8 mouse cellular contexts compared by ENCODE assay signal in the genomic region with DNA sequence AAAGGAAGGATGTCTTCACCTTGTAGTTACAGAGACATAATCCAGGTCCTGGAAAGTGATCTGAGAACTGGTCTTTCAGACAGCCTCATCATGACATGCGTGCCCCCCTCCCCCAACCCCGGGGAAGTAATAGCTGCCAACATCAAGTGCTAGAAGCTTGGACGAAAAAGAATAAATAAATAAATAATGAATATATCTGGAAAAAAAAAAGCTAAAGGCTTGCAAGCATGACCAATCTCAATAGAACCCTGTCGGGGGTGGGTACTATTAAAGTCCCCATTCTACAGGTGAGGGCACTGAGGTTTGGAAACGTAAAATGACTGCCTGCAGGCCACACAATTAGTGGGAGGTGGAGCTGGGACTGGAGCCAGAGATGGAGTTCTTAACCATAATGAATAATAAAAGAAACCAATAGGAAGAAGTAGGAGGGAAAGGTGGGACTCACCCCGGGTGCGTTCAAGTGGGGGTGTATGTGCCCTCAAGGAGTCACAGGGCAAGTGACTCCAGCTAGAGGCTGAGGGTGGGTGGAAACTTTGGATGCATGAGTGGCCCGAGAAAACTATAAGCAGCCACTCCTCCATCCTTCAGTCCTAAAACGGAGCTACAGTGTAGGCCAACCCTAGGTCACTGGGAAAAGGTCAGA. TPM values are rescaled to one million over a fixed set of nuclear protein-coding genes. Genes with fewer than 3 reads are reported as not detected.
A peak's percentile ranks its signal among the peaks of the same experiment; 100 is the strongest.
DNase-seq lines count a peak whose midpoint lies in the region; ATAC-seq lines count a peak whose summit lies in the region.

No protein-coding gene starts in this region.

- no peak for ATAC-seq in forebrain, embryonic 12.5 days (ENCODE audit: low FRiP score)
- no peak for ATAC-seq in lung, embryonic 16.5 days (ENCODE audit: low read depth)

- H3K4me2 ChIP-seq in forebrain, embryonic 12.5 days = peak overlapping the region; percentile 93
- peak overlapping the region; percentile 83 for H3K4me2 ChIP-seq in lung, embryonic 16.5 days (ENCODE audit: low read depth, low read length)

- WGBS in forebrain, embryonic 12.5 days = 51% methylated on average over 9 of the region's 9 CpGs
- 27% methylated on average over 9 of the region's 9 CpGs for WGBS in lung, embryonic 16.5 days

- H3K9me3 ChIP-seq in forebrain, embryonic 12.5 days = no peaks in the 10 kb centered on the region
- H3K9me3 ChIP-seq in lung, embryonic 16.5 days (ENCODE audit: control insufficient read depth, low read length) = no peaks in the 10 kb centered on the region

- peaks cover 28% of the 10 kb centered on the region for H3K4me1 ChIP-seq in forebrain, embryonic 12.5 days
- peaks cover 21% of the 10 kb centered on the region for H3K4me1 ChIP-seq in lung, embryonic 16.5 days (replicated peaks; ENCODE audit: control insufficient read depth, insufficient read depth, low read length)

- no peaks in the 10 kb centered on the region for H3K27me3 ChIP-seq in forebrain, embryonic 12.5 days
- no peaks in the 10 kb centered on the region for H3K27me3 ChIP-seq in lung, embryonic 16.5 days (ENCODE audit: control insufficient read depth, insufficient read depth, low read depth, low read length)

- no peak overlapping the region for H3K27ac ChIP-seq in forebrain, embryonic 12.5 days
- no peak overlapping the region for H3K27ac ChIP-seq in lung, embryonic 16.5 days (ENCODE audit: low read length)

- H3K9ac ChIP-seq in forebrain, embryonic 12.5 days = peak overlapping the region; percentile 88
- H3K9ac ChIP-seq in lung, embryonic 16.5 days (ENCODE audit: low read length) = peak overlapping the region; percentile 94

- H3K36me3 ChIP-seq in forebrain, embryonic 12.5 days (replicated peaks) = peaks cover 3% of the 10 kb centered on the region
- H3K36me3 ChIP-seq in lung, embryonic 16.5 days (ENCODE audit: control insufficient read depth, insufficient read depth, low read length) = no peaks in the 10 kb centered on the region

- peak overlapping the region; percentile 79 for H3K4me3 ChIP-seq in forebrain, embryonic 12.5 days (replicated peaks)
- H3K4me3 ChIP-seq in lung, embryonic 16.5 days (ENCODE audit: low read length) = peak overlapping the region; percentile 87

- peak; percentile 22 for DNase-seq in spleen, adult 12 weeks (ENCODE audit: low spot score)
- DNase-seq in spleen, postnatal 14 days (ENCODE audit: low spot score in 2 of 2) = no peak
- DNase-seq in kidney, adult 11 months = peak; percentile 55
- no peak for DNase-seq in urinary bladder, postnatal 14 days (ENCODE audit: low spot score)
- DNase-seq in ovary, postnatal 14 days (ENCODE audit: low spot score) = no peak
- DNase-seq in frontal cortex, adult 2 months (ENCODE audit: extremely low spot score in 1 of 2, low spot score in 1 of 2) = no peak

RNA-seq across cellular contexts. Expression of a gene that starts 18.1 kb away (rescaled TPM):
- 2.8 and 4.6 TPM in 2 replicates for polyA plus RNA-seq in forebrain, embryonic 12.5 days (2016; fragmentation: Nextera tagmentation; extraction: Ambion mirVana)
- 3.1 and 3.3 TPM in 2 replicates for polyA plus RNA-seq in lung, embryonic 16.5 days (2015; fragmentation: Nextera tagmentation; extraction: Ambion mirVana)
- polyA plus RNA-seq in frontal cortex, adult 2 months (2012; rRNA removed) = 38.5 and 43.3 TPM in 2 replicates

RNA-seq across cellular contexts. Expression of a gene that starts 29.9 kb away (rescaled TPM):
- polyA plus RNA-seq in forebrain, embryonic 12.5 days (2016; fragmentation: Nextera tagmentation; extraction: Ambion mirVana) = 3.9 and 6.8 TPM in 2 replicates
- polyA plus RNA-seq in lung, embryonic 16.5 days (2015; fragmentation: Nextera tagmentation; extraction: Ambion mirVana) = 21.6 and 29.3 TPM in 2 replicates
- polyA plus RNA-seq in frontal cortex, adult 2 months (2012; rRNA removed) = 2.5 and 2.9 TPM in 2 replicates

RNA-seq across cellular contexts. Expression of a gene that starts 40.6 kb away (rescaled TPM):
- 17.3 and 18.0 TPM in 2 replicates for polyA plus RNA-seq in forebrain, embryonic 12.5 days (2016; fragmentation: Nextera tagmentation; extraction: Ambion mirVana)
- 20.1 and 20.7 TPM in 2 replicates for polyA plus RNA-seq in lung, embryonic 16.5 days (2015; fragmentation: Nextera tagmentation; extraction: Ambion mirVana)
- 7.5 and 8.2 TPM in 2 replicates for polyA plus RNA-seq in frontal cortex, adult 2 months (2012; rRNA removed)

RNA-seq across cellular contexts. Expression of a gene that starts 47.7 kb away (rescaled TPM):
- polyA plus RNA-seq in forebrain, embryonic 12.5 days (2016; fragmentation: Nextera tagmentation; extraction: Ambion mirVana) = 26.0 and 26.6 TPM in 2 replicates
- polyA plus RNA-seq in lung, embryonic 16.5 days (2015; fragmentation: Nextera tagmentation; extraction: Ambion mirVana) = 17.1 and 18.9 TPM in 2 replicates
- polyA plus RNA-seq in frontal cortex, adult 2 months (2012; rRNA removed) = 18.9 and 22.4 TPM in 2 replicates

RNA-seq across cellular contexts. Expression of a gene that starts 57.3 kb away (rescaled TPM):
- polyA plus RNA-seq in forebrain, embryonic 12.5 days (2016; fragmentation: Nextera tagmentation; extraction: Ambion mirVana) = 8.7 and 9.8 TPM in 2 replicates
- polyA plus RNA-seq in lung, embryonic 16.5 days (2015; fragmentation: Nextera tagmentation; extraction: Ambion mirVana) = 5.6 and 6.5 TPM in 2 replicates
- polyA plus RNA-seq in frontal cortex, adult 2 months (2012; rRNA removed) = 7.0 and 7.5 TPM in 2 replicates

Comparison
In these comparisons a context has a peak if more than half of its experiments do, and no peak if none do; other contexts are left out.
1. DNase-seq: peak in spleen, adult 12 weeks (single experiment) and kidney, adult 11 months (single experiment); none in spleen, postnatal 14 days (0 of 2), urinary bladder, postnatal 14 days (single experiment), ovary, postnatal 14 days (single experiment) and frontal cortex, adult 2 months (0 of 2).